Mouse (Mus musculus): ENCODE results near the gene Arhgap44. TPM values are rescaled to one million over a fixed set of nuclear protein-coding genes. Genes with fewer than 3 reads are reported as not detected.

The Arhgap44 gene
- total and polyA plus RNA-seq, 3 experiments: 14.9 to 26.6 (median 21.8) TPM

DNA sequence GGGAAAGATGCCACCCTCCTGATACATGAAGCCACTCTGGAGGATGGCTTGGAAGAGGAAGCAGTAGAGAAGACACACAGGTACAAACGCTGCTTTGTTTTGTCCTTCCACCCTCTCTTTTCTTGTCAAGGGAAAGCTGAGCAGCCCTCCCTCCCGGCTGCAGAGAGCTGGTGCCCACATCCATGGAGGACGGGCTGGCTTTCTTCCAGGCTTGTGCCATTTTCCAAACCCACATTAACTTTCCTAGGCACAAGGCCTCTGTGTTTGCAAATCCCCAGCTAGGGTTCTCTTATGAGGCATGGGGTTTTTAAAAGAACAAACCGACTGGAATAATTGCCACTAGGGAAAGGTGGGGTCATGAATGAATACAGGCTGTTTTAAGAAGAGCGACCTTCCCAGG lies 163.1 kb downstream of the Arhgap44 start:
- H3K79me2 ChIP-seq (replicated peaks; ENCODE audit: control insufficient read depth, insufficient read depth, low read length): no peaks in the 10 kb centered on the region
- H3K4me1 ChIP-seq (ENCODE audit: control insufficient read depth, insufficient read depth, low read length): no peaks in the 10 kb centered on the region; the same call in 1 of the 2 replicates
- H3K9ac ChIP-seq (ENCODE audit: low read depth, low read length): no peak overlapping the region
- 90% methylated on average over 5 of the region's 5 CpGs for WGBS
- TF ChIP-seq CTCF (IDR thresholded peaks at IDR 0.05) (no peak), POLR2A (IDR thresholded peaks at IDR 0.05; ENCODE audit: insufficient read depth, low read depth, low read length) (no peak), EP300 (IDR thresholded peaks at IDR 0.05; ENCODE audit: insufficient read depth, low read depth, low read length) (no peak)
- intact Hi-C loops (cut with DNase I): loop anchor here (5.0 kb wide), 1 partner anchor 303 kb away; no protein-coding TSS in a partner anchor
- H3K27ac ChIP-seq: no peak overlapping the region
- no peak for DNase-seq
- H3K36me3 ChIP-seq (ENCODE audit: control insufficient read depth, insufficient read depth, low read length): no peaks in the 10 kb centered on the region
- no peaks in the 10 kb centered on the region for H3K27me3 ChIP-seq (ENCODE audit: control insufficient read depth, insufficient read depth, low read length)
- no peak overlapping the region for H3K4me3 ChIP-seq

DNA sequence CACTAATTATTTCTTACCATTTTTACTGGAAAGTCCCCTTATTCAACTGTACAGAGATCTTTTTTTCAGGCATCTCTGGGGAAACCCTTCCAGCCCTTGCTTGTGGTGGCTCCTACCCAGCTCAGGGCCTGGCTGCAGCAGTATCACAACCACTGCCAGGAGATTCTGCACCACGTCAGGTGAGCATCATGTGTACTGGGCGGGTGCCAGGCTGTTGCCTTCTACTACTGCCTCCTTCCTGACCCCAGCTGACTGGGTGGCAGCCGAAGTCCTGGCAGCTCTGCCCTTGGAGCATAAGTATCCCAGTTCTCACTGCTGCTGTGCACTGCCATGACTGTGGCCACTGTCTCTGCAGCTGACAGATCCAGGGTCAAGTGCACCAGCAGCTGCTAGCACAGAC lies 164.3 kb downstream of the Arhgap44 start:
- Histone ChIP-seq H3K27me3 (ENCODE audit: control insufficient read depth, insufficient read depth, low read length) (no peaks in the 10 kb centered on the region), H3K36me3 (ENCODE audit: control insufficient read depth, insufficient read depth, low read length) (no peaks in the 10 kb centered on the region), H3K4me1 (ENCODE audit: control insufficient read depth, insufficient read depth, low read length) (no peaks in the 10 kb centered on the region; the same call in 1 of the 2 replicates), H3K4me3 (no peak overlapping the region), H3K27ac (peak overlapping the region; percentile 31), H3K79me2 (replicated peaks; ENCODE audit: control insufficient read depth, insufficient read depth, low read length) (no peaks in the 10 kb centered on the region), H3K9ac (ENCODE audit: low read depth, low read length) (no peak overlapping the region)
- TF ChIP-seq CTCF (IDR thresholded peaks at IDR 0.05) (no peak), POLR2A (IDR thresholded peaks at IDR 0.05; ENCODE audit: insufficient read depth, low read depth, low read length) (no peak), EP300 (IDR thresholded peaks at IDR 0.05; ENCODE audit: insufficient read depth, low read depth, low read length) (no peak)
- 61% methylated on average over 3 of the region's 3 CpGs for WGBS
- intact Hi-C loops (cut with DNase I): loop anchor here (5.0 kb wide), 1 partner anchor 304 kb away; no protein-coding TSS in a partner anchor
- peak; percentile 75 to 86 for DNase-seq

DNA sequence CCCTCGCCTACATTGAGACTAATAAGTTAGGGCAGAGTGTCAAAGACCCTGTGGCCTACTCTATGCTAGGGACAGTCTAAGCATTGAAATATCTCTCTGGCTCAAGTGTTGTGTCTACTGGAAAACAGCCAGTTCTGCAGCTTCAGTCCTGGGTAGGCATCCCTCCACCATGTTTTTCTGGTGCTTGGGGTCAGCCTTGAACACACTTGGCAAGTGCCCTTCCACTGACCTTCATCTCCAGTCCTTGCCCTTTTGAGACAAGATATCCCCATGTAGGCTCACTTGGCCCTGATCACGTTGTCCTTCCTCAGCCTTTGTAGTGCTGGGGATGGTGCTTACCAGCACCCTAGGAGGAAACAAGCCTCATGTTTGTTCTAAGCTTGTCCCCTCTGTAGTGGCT lies 174.2 kb downstream of the Arhgap44 start:
- Histone ChIP-seq H3K9ac (ENCODE audit: low read depth, low read length) (no peak overlapping the region), H3K27me3 (ENCODE audit: control insufficient read depth, insufficient read depth, low read length) (no peaks in the 10 kb centered on the region), H3K4me1 (ENCODE audit: control insufficient read depth, insufficient read depth, low read length) (no peaks in the 10 kb centered on the region), H3K79me2 (replicated peaks; ENCODE audit: control insufficient read depth, insufficient read depth, low read length) (no peaks in the 10 kb centered on the region), H3K27ac (no peak overlapping the region), H3K4me3 (no peak overlapping the region), H3K36me3 (ENCODE audit: control insufficient read depth, insufficient read depth, low read length) (no peaks in the 10 kb centered on the region; the same call in 1 of the 2 replicates)
- DNase-seq: no peak
- WGBS: 91% methylated on average over 2 of the region's 2 CpGs
- TF ChIP-seq POLR2A (IDR thresholded peaks at IDR 0.05; ENCODE audit: insufficient read depth, low read depth, low read length) (no peak), CTCF (IDR thresholded peaks at IDR 0.05) (no peak)
- intact Hi-C loops (cut with DNase I): loop anchor here (10.0 kb wide), 1 partner anchor 646 kb away; no protein-coding TSS in a partner anchor

DNA sequence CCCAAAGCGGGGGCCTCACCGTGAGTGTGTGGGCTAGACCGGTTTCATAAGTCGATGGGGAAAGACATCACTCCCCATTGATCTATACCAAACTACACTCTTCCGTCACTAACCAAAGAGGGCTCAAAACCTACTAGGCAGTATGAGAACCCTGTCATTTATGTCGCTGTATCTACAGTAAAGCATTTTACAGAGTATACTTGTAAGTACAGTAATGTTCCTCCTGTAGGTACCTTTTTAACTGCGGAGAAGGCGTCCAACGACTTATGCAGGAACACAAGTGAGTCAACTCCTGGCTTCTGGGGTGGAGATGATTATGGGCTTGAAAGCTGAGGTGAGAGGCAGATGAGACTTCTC lies 183.3 kb downstream of the Arhgap44 start:
- Histone ChIP-seq H3K27ac (no peak overlapping the region; the same call in 1 of the 2 replicates), H3K27me3 (ENCODE audit: control insufficient read depth, insufficient read depth, low read length) (no peaks in the 10 kb centered on the region), H3K79me2 (replicated peaks; ENCODE audit: control insufficient read depth, insufficient read depth, low read length) (no peaks in the 10 kb centered on the region), H3K4me1 (ENCODE audit: control insufficient read depth, insufficient read depth, low read length) (peaks cover 2% of the 10 kb centered on the region), H3K36me3 (ENCODE audit: control insufficient read depth, insufficient read depth, low read length) (0 out of 2 replicates have a peak, but pooled peaks cover 5% of the 10 kb centered on the region), H3K4me3 (peak overlapping the region; percentile 97), H3K9ac (ENCODE audit: low read depth, low read length) (peak overlapping the region; percentile 89)
- no peak for DNase-seq
- 10% methylated on average over 9 of the region's 9 CpGs for WGBS
- TF ChIP-seq CTCF (IDR thresholded peaks at IDR 0.05) (no peak), POLR2A (IDR thresholded peaks at IDR 0.05; ENCODE audit: insufficient read depth, low read depth, low read length) (no peak), EP300 (IDR thresholded peaks at IDR 0.05; ENCODE audit: insufficient read depth, low read depth, low read length) (no peak)
- intact Hi-C loops (cut with DNase I): no loop called here

DNA sequence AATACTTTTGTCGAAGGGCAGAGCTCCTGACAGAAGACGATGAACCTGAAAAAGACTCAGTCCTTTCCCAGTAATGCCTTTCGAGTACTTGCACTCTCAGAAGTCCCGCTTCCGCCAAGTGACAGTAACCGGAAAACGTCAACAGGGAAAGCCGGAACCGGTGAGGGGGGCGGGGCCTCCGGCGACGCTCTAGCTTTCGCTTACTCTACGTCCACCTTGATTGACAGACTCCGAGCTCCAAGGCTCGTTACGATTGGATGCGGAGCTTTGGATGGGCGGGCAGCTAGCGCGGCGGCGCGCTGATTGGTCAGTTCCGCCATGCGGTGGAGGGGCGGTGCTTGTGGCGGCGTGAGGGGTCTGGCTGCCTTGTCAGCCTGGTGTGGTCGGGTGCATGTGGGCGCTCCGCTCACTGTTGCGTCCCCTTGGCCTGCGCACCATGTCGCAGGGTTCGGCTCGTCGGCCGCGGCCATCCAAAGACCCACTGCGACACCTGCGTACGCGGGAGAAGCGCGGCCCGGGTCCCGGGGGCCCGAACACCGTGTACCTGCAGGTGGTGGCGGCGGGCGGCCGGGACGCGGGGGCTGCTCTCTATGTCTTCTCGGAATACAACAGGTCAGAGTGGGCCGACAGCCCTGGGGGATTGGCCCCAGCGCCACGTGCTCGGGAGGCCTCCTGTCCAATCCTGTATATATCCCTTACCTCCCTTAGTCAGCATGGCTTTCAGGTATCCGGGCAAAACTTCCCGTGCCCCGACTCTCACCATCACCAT lies 183.9 kb downstream of the Arhgap44 start, which contains the start of gene Elac2:
Gene Elac2, plus strand, starts transcription at position 319 of the 769 bp plus-strand sequence.
- peak within 1 kb of the TSS; percentile 97 for H3K4me3 ChIP-seq
- WGBS: under 1% methylated on average over 65 of the region's 65 CpGs
- peaks cover 2% of the 10 kb centered on the region for H3K4me1 ChIP-seq (ENCODE audit: control insufficient read depth, insufficient read depth, low read length)
- peak within 1 kb of the TSS; percentile 78 for H3K27ac ChIP-seq
- intact Hi-C loops (cut with DNase I): no loop called here
- peak; percentile 97 for DNase-seq
- H3K9ac ChIP-seq (ENCODE audit: low read depth, low read length): peak within 1 kb of the TSS; percentile 89
- 0 out of 2 replicates have a peak, but pooled peaks cover 5% of the 10 kb centered on the region for H3K36me3 ChIP-seq (ENCODE audit: control insufficient read depth, insufficient read depth, low read length)
- peak; percentile 89 for TF ChIP-seq POLR2A (IDR thresholded peaks at IDR 0.05; ENCODE audit: insufficient read depth, low read depth, low read length)
- no peak for TF ChIP-seq CTCF (IDR thresholded peaks at IDR 0.05)
- no peak for TF ChIP-seq EP300 (IDR thresholded peaks at IDR 0.05; ENCODE audit: insufficient read depth, low read depth, low read length)
- no peaks in the 10 kb centered on the region for H3K79me2 ChIP-seq (replicated peaks; ENCODE audit: control insufficient read depth, insufficient read depth, low read length)
- no peaks in the 10 kb centered on the region; the same call in 1 of the 2 replicates for H3K27me3 ChIP-seq (ENCODE audit: control insufficient read depth, insufficient read depth, low read length)

DNA sequence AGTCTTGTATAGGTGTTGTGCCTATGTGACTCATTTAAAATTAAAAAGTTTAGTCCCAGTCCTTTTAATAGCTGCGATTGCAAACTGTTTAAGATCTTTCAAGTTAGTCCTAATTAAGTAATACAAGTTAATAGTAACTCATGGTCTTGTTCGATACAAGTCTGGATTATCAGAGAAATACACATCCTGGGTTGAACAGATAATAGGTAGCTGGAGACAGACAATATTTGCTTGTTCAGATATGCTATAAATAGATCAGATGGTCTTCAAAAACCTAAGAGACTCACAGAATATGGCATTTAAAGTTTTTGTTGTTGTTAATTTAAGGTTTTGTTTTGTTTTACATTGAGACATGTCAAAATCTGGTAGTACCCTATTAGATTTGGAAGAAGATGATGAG lies 190.3 kb downstream of the Arhgap44 start:
- Histone ChIP-seq H3K9ac (ENCODE audit: low read depth, low read length) (no peak overlapping the region), H3K4me1 (ENCODE audit: control insufficient read depth, insufficient read depth, low read length) (no peaks in the 10 kb centered on the region), H3K79me2 (replicated peaks; ENCODE audit: control insufficient read depth, insufficient read depth, low read length) (no peaks in the 10 kb centered on the region), H3K27ac (no peak overlapping the region), H3K27me3 (ENCODE audit: control insufficient read depth, insufficient read depth, low read length) (no peaks in the 10 kb centered on the region; the same call in 1 of the 2 replicates), H3K4me3 (no peak overlapping the region), H3K36me3 (ENCODE audit: control insufficient read depth, insufficient read depth, low read length) (no peaks in the 10 kb centered on the region)
- 60% methylated on average over 2 of the region's 2 CpGs for WGBS
- DNase-seq: no peak
- TF ChIP-seq POLR2A (IDR thresholded peaks at IDR 0.05; ENCODE audit: insufficient read depth, low read depth, low read length) (no peak), CTCF (IDR thresholded peaks at IDR 0.05) (no peak), EP300 (IDR thresholded peaks at IDR 0.05; ENCODE audit: insufficient read depth, low read depth, low read length) (no peak)
- intact Hi-C loops (cut with DNase I): no loop called here

Measured in heart, adult 2 months (tissue).